Mouse (Mus musculus): ENCODE measurements at regions not wholly inside any gene's neighbourhood (a gene's known extent, or its start where the extent isn't known, plus 50 kb on each side); places are given as distances from the start of the nearest gene placed in this dataset.

- Histone ChIP-seq H3K27ac (ENCODE audit: low read depth, low read length) (no peak overlapping the region), H3K4me1 (ENCODE audit: control insufficient read depth, insufficient read depth, low read length) (0 out of 2 replicates have a peak, but pooled peaks cover 5% of the 10 kb centered on the region), H3K9me3 (ENCODE audit: control insufficient read depth, low read length) (no peaks in the 10 kb centered on the region), H3K9ac (ENCODE audit: low read depth, low read length) (no peak overlapping the region), H3K36me3 (ENCODE audit: control insufficient read depth, insufficient read depth, low read length) (no peaks in the 10 kb centered on the region), H3K27me3 (ENCODE audit: control insufficient read depth, insufficient read depth, low read length) (no peaks in the 10 kb centered on the region), H3K4me2 (replicated peaks; ENCODE audit: low read depth, low read length) (no peak overlapping the region), H3K4me3 (ENCODE audit: low read length) (no peak overlapping the region)
- ATAC-seq (ENCODE audit: low FRiP score, low TSS enrichment) = no peak
- 15% methylated on average over 13 of the region's 13 CpGs for WGBS
Measured at GRCm38 (mm10) chr3:34757813-34758510, 107.8 kb downstream of the Sox2 start.

GRCm38 (mm10) chr3:34759942-34760640 lies 109.9 kb downstream of the Sox2 start:
- ATAC-seq (ENCODE audit: low FRiP score, low TSS enrichment) = no peak
- 82% methylated on average over 19 of the region's 19 CpGs for WGBS
- H3K9ac ChIP-seq (ENCODE audit: low read depth, low read length) = no peak overlapping the region
- H3K4me1 ChIP-seq (ENCODE audit: control insufficient read depth, insufficient read depth, low read length) = 0 out of 2 replicates have a peak, but pooled peaks cover 5% of the 10 kb centered on the region
- H3K9me3 ChIP-seq (ENCODE audit: control insufficient read depth, low read length) = no peaks in the 10 kb centered on the region
- no peak overlapping the region for H3K4me2 ChIP-seq (replicated peaks; ENCODE audit: low read depth, low read length)
- H3K4me3 ChIP-seq (ENCODE audit: low read length) = no peak overlapping the region
- H3K36me3 ChIP-seq (ENCODE audit: control insufficient read depth, insufficient read depth, low read length) = no peaks in the 10 kb centered on the region
- H3K27me3 ChIP-seq (ENCODE audit: control insufficient read depth, insufficient read depth, low read length) = no peaks in the 10 kb centered on the region
- no peak overlapping the region for H3K27ac ChIP-seq (ENCODE audit: low read depth, low read length)

DNA sequence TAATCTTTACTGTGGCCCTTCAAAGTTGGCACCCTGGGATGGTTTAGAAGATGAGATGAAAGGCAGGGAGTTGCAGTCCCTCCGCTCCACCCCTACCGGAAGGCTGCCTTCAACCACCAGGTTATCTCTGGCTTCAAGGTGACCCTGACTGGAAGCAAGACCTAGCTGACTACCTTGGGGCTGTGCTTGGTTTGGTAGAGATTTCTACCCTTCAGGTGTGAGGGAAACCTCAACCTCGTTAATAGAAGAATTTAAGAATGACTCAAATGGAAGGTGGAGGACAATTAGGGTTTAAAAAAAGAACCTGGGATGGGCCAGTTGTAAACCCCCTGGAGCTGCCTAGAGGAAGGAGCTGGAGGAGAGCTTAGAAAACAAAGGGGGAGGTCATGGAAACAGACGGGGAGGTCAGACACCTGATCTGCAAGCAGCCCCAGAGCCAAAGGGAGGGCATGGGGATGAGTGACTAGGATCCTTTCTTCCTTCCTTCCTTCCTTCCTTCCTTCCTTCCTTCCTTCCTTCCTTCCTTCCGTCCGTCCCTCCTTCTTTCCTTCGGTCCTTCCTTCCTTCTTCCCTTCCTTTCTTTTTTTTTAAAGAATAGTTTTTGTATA lies 111.1 kb downstream of the Sox2 start:
- H3K4me3 ChIP-seq (ENCODE audit: low read length) = no peak overlapping the region
- H3K9me3 ChIP-seq (ENCODE audit: control insufficient read depth, low read length) = no peaks in the 10 kb centered on the region
- 0 out of 2 replicates have a peak, but pooled peaks cover 5% of the 10 kb centered on the region for H3K4me1 ChIP-seq (ENCODE audit: control insufficient read depth, insufficient read depth, low read length)
- ATAC-seq (ENCODE audit: low FRiP score, low TSS enrichment) = no peak
- no peak overlapping the region for H3K27ac ChIP-seq (ENCODE audit: low read depth, low read length)
- whole genome bisulfite sequencing = 73% methylated on average over 7 of the region's 7 CpGs
- H3K9ac ChIP-seq (ENCODE audit: low read depth, low read length) = no peak overlapping the region
- H3K27me3 ChIP-seq (ENCODE audit: control insufficient read depth, insufficient read depth, low read length) = no peaks in the 10 kb centered on the region
- H3K4me2 ChIP-seq (replicated peaks; ENCODE audit: low read depth, low read length) = no peak overlapping the region
- no peaks in the 10 kb centered on the region for H3K36me3 ChIP-seq (ENCODE audit: control insufficient read depth, insufficient read depth, low read length)

- Histone ChIP-seq H3K4me1 (ENCODE audit: control insufficient read depth, insufficient read depth, low read length) (no peaks in the 10 kb centered on the region), H3K4me2 (replicated peaks; ENCODE audit: low read depth, low read length) (no peak overlapping the region), H3K36me3 (ENCODE audit: control insufficient read depth, insufficient read depth, low read length) (no peaks in the 10 kb centered on the region), H3K9me3 (ENCODE audit: control insufficient read depth, low read length) (no peaks in the 10 kb centered on the region), H3K4me3 (ENCODE audit: low read length) (no peak overlapping the region), H3K9ac (ENCODE audit: low read depth, low read length) (no peak overlapping the region), H3K27ac (ENCODE audit: low read depth, low read length) (no peak overlapping the region), H3K27me3 (ENCODE audit: control insufficient read depth, insufficient read depth, low read length) (no peaks in the 10 kb centered on the region)
- no peak for ATAC-seq (ENCODE audit: low FRiP score, low TSS enrichment)
- 87% methylated on average over 4 of the region's 4 CpGs for WGBS
Measured at GRCm38 (mm10) chr3:34761783-34762182, 111.6 kb downstream of the Sox2 start.

GRCm38 (mm10) chr3:34764559-34764958 lies 114.4 kb downstream of the Sox2 start:
- no peaks in the 10 kb centered on the region for H3K9me3 ChIP-seq (ENCODE audit: control insufficient read depth, low read length)
- no peaks in the 10 kb centered on the region for H3K4me1 ChIP-seq (ENCODE audit: control insufficient read depth, insufficient read depth, low read length)
- H3K4me2 ChIP-seq (replicated peaks; ENCODE audit: low read depth, low read length) = no peak overlapping the region
- no peak for ATAC-seq (ENCODE audit: low FRiP score, low TSS enrichment)
- no peak overlapping the region for H3K9ac ChIP-seq (ENCODE audit: low read depth, low read length)
- no peak overlapping the region for H3K27ac ChIP-seq (ENCODE audit: low read depth, low read length)
- no peaks in the 10 kb centered on the region for H3K27me3 ChIP-seq (ENCODE audit: control insufficient read depth, insufficient read depth, low read length)
- H3K4me3 ChIP-seq (ENCODE audit: low read length) = no peak overlapping the region
- no peaks in the 10 kb centered on the region for H3K36me3 ChIP-seq (ENCODE audit: control insufficient read depth, insufficient read depth, low read length)
- 67% methylated on average over 2 of the region's 2 CpGs for WGBS

GRCm38 (mm10) chr3:34765151-34765550 lies 114.9 kb downstream of the Sox2 start:
- Histone ChIP-seq H3K4me3 (ENCODE audit: low read length) (no peak overlapping the region), H3K27ac (ENCODE audit: low read depth, low read length) (no peak overlapping the region), H3K9ac (ENCODE audit: low read depth, low read length) (no peak overlapping the region), H3K4me2 (replicated peaks; ENCODE audit: low read depth, low read length) (no peak overlapping the region), H3K36me3 (ENCODE audit: control insufficient read depth, insufficient read depth, low read length) (no peaks in the 10 kb centered on the region), H3K9me3 (ENCODE audit: control insufficient read depth, low read length) (no peaks in the 10 kb centered on the region), H3K27me3 (ENCODE audit: control insufficient read depth, insufficient read depth, low read length) (no peaks in the 10 kb centered on the region), H3K4me1 (ENCODE audit: control insufficient read depth, insufficient read depth, low read length) (no peaks in the 10 kb centered on the region)
- 73% methylated on average over 6 of the region's 6 CpGs for WGBS
- no peak for ATAC-seq (ENCODE audit: low FRiP score, low TSS enrichment)

DNA sequence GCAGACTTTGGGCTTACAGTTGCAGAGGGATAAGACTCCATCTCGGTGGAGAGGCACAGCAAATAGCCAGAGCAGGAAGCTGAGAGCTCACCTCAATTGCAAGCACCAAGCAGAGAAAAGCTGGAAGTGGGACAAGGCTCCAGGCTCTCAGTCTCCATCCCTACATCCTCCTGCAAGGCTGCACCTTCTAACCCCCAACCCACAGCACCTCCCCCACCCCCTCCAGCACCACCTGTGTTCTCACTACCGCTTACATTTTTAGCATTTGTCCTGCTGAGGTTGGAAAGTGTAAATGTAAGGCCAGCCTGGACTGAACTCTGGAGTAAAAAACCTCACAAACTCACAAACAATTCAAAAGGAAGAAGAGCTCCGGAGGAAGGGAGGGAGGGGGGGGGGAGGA lies 119.6 kb downstream of the Sox2 start:
- Histone ChIP-seq H3K36me3 (ENCODE audit: control insufficient read depth, insufficient read depth, low read length) (no peaks in the 10 kb centered on the region), H3K4me3 (ENCODE audit: low read length) (no peak overlapping the region), H3K27ac (ENCODE audit: low read depth, low read length) (no peak overlapping the region), H3K9me3 (ENCODE audit: control insufficient read depth, low read length) (no peaks in the 10 kb centered on the region), H3K4me2 (replicated peaks; ENCODE audit: low read depth, low read length) (no peak overlapping the region), H3K4me1 (ENCODE audit: control insufficient read depth, insufficient read depth, low read length) (no peaks in the 10 kb centered on the region), H3K27me3 (ENCODE audit: control insufficient read depth, insufficient read depth, low read length) (no peaks in the 10 kb centered on the region), H3K9ac (ENCODE audit: low read depth, low read length) (no peak overlapping the region)
- ATAC-seq (ENCODE audit: low FRiP score, low TSS enrichment) = no peak
- WGBS = 23% methylated on average over 2 of the region's 3 CpGs

GRCm38 (mm10) chr3:34770271-34770670 lies 120.1 kb downstream of the Sox2 start:
- ATAC-seq (ENCODE audit: low FRiP score, low TSS enrichment) = no peak
- Histone ChIP-seq H3K9me3 (ENCODE audit: control insufficient read depth, low read length) (no peaks in the 10 kb centered on the region), H3K27ac (ENCODE audit: low read depth, low read length) (no peak overlapping the region), H3K27me3 (ENCODE audit: control insufficient read depth, insufficient read depth, low read length) (no peaks in the 10 kb centered on the region), H3K36me3 (ENCODE audit: control insufficient read depth, insufficient read depth, low read length) (no peaks in the 10 kb centered on the region), H3K9ac (ENCODE audit: low read depth, low read length) (no peak overlapping the region), H3K4me2 (replicated peaks; ENCODE audit: low read depth, low read length) (no peak overlapping the region), H3K4me3 (ENCODE audit: low read length) (no peak overlapping the region), H3K4me1 (ENCODE audit: control insufficient read depth, insufficient read depth, low read length) (no peaks in the 10 kb centered on the region)
- 69% methylated on average over 6 of the region's 6 CpGs for WGBS

- H3K4me1 ChIP-seq (ENCODE audit: control insufficient read depth, insufficient read depth, low read length) = no peaks in the 10 kb centered on the region
- H3K36me3 ChIP-seq (ENCODE audit: control insufficient read depth, insufficient read depth, low read length) = no peaks in the 10 kb centered on the region
- H3K4me3 ChIP-seq (ENCODE audit: low read length) = no peak overlapping the region
- no peak overlapping the region for H3K27ac ChIP-seq (ENCODE audit: low read depth, low read length)
- no peaks in the 10 kb centered on the region for H3K27me3 ChIP-seq (ENCODE audit: control insufficient read depth, insufficient read depth, low read length)
- 89% methylated on average over 3 of the region's 3 CpGs for WGBS
- ATAC-seq (ENCODE audit: low FRiP score, low TSS enrichment) = no peak
- no peak overlapping the region for H3K4me2 ChIP-seq (replicated peaks; ENCODE audit: low read depth, low read length)
- no peak overlapping the region for H3K9ac ChIP-seq (ENCODE audit: low read depth, low read length)
- no peaks in the 10 kb centered on the region for H3K9me3 ChIP-seq (ENCODE audit: control insufficient read depth, low read length)
Measured at GRCm38 (mm10) chr3:34772035-34772434, 121.8 kb downstream of the Sox2 start.

Data from kidney, embryonic 14.5 days (tissue).